17 mouse cellular contexts compared by ENCODE assay signal in genomic region chr9:34939621-34940020, GRCm38 (mm10).
DNase-seq lines count a peak whose midpoint lies in the region; TF ChIP-seq lines count a peak whose summit lies in the region.
"Had no signal": no experiment of that assay in that cellular context is flagged by ENCODE, and none has a peak within 500 bp of the region (broad histone marks: within the 10 kb centered on the region; RNA-seq: fewer than 3 reads in every experiment).

No protein-coding gene starts in this region.

- no peaks in the 10 kb centered on the region for H3K27me3 ChIP-seq in cerebellum, adult 2 months (ENCODE audit: control insufficient read depth, insufficient read depth, low read length)
- H3K27me3 ChIP-seq: embryonic facial prominence, embryonic 13.5 days; forebrain, embryonic 13.5 days; heart, embryonic 15.5 days had no signal

- peak in 1 of 2 experiments; percentile 59 for DNase-seq in cerebellum, adult 2 months
- no peak for DNase-seq in cerebellum, adult 8-10 months
- DNase-seq in left cerebral cortex, postnatal 4 days = peak; percentile 85
- no peak for DNase-seq in left cerebral cortex, postnatal 36 days (ENCODE audit: low spot score in 2 of 2)
- DNase-seq in brain, embryonic 14.5 days (ENCODE audit: low read depth) = peak; percentile 54
- DNase-seq in cerebellum, postnatal 10 days = peak; percentile 74 to 82
- no peak for DNase-seq in lung, postnatal 36 days
- DNase-seq: adrenal gland, adult 8-10 months; adrenal gland, postnatal 36 days; forebrain, postnatal 0 days; gastrocnemius, postnatal 14 days; heart, adult 2 months; heart, postnatal 14 days; kidney, adult 2 months had no signal

- intact Hi-C loops in left cerebral cortex, postnatal 4 days (cut with DNase I) = no loop called here
- intact Hi-C loops in left cerebral cortex, postnatal 36 days (cut with DNase I) = no loop called here

- TF ChIP-seq POLR2A in cerebellum, adult 2 months (IDR thresholded peaks at IDR 0.05; ENCODE audit: borderline replicate concordance, insufficient read depth, low read length) = no peak
- no peak for TF ChIP-seq POLR2A in brain, embryonic 14.5 days (IDR thresholded peaks at IDR 0.05; ENCODE audit: borderline replicate concordance, extremely low read depth, insufficient read depth, insufficient read length, poor library complexity, severe bottlenecking)

- peaks cover 28% of the 10 kb centered on the region for H3K4me1 ChIP-seq in cerebellum, adult 2 months (ENCODE audit: control insufficient read depth, insufficient read depth, low read length)
- H3K4me1 ChIP-seq: embryonic facial prominence, embryonic 13.5 days; forebrain, embryonic 13.5 days; heart, embryonic 15.5 days had no signal

- WGBS in cerebellum, adult 2 months = 8% methylated on average over 5 of the region's 5 CpGs

- no peak for TF ChIP-seq CTCF in cerebellum, adult 2 months (IDR thresholded peaks at IDR 0.05; ENCODE audit: borderline replicate concordance, insufficient read depth, low read depth, low read length)
- no peak for TF ChIP-seq CTCF in brain, embryonic 14.5 days (IDR thresholded peaks at IDR 0.05; ENCODE audit: borderline replicate concordance, extremely low read depth, insufficient read depth, insufficient read length)

- 0 out of 2 replicates have a peak overlapping the region, but pooled peaks have one; percentile 16 for H3K27ac ChIP-seq in cerebellum, adult 2 months (ENCODE audit: insufficient read depth, low read length)
- H3K27ac ChIP-seq: embryonic facial prominence, embryonic 13.5 days; forebrain, embryonic 13.5 days; heart, adult 2 months; heart, embryonic 15.5 days had no signal

- H3K4me3 ChIP-seq in cerebellum, adult 2 months (replicated peaks; ENCODE audit: insufficient read depth, low read depth, low read length) = no peak overlapping the region
- H3K4me3 ChIP-seq: embryonic facial prominence, embryonic 13.5 days; forebrain, embryonic 13.5 days; heart, adult 2 months; heart, embryonic 15.5 days had no signal

Comparison
In these comparisons a context has a peak if more than half of its experiments do, and no peak if none do; other contexts are left out.
1. DNase-seq: peak in left cerebral cortex, postnatal 4 days (single experiment), brain, embryonic 14.5 days (single experiment) and cerebellum, postnatal 10 days (2 of 2); none in cerebellum, adult 8-10 months (single experiment), left cerebral cortex, postnatal 36 days (0 of 2) and lung, postnatal 36 days (single experiment).